Mouse (Mus musculus) testis, adult 2 months (tissue): ENCODE results near the gene Bicral.

Source experiments
- CTCF ChIP-seq: fragments of 200-500 bp; IDR thresholded peaks from 2 replicates; pipeline ENCODE4 v1.5.1; 2012; ENCODE audit warnings: low read depth, mild to moderate bottlenecking, inconsistent platforms, low read length, moderate library complexity; ENCODE audit not compliant: control insufficient read depth, insufficient read depth, insufficient replicate concordance
- POLR2A ChIP-seq: fragments of 200-500 bp; IDR thresholded peaks from 2 replicates; pipeline ENCODE4 v1.6.1; 2012; ENCODE audit warnings: low read depth, mild to moderate bottlenecking, inconsistent platforms, low read length, moderate library complexity; ENCODE audit not compliant: control insufficient read depth

- TF ChIP-seq CTCF (no peak), POLR2A (no peak)
Observed at GRCm38 (mm10) chr17:46840304-46841010, 17.8 kb downstream of the Bicral start.
